Mouse (Mus musculus) MEL (cell line): ENCODE results near the gene Magi2. TPM values are rescaled to one million over a fixed set of nuclear protein-coding genes. Genes with fewer than 3 reads are reported as not detected.

Experiments
- DNase-seq: peaks from one replicate; pipeline ENCODE4 v3.0.0; 2011; ENCODE audit warnings: low read depth, low spot score
- H3K27ac ChIP-seq: 2 replicates; pipeline ENCODE4 v1.5.1; 2012; ENCODE audit warnings: low read depth, mild to moderate bottlenecking, control low read depth, low read length, moderate library complexity; ENCODE audit not compliant: control insufficient read depth
- H3K27me3 ChIP-seq, 2 experiments: fragments of 150-350 bp in 1 of 2; sonication (generic) in 1 of 2; 2 replicates each; pipeline ENCODE4 v1.6.1; 2012; ENCODE audit warnings: low read length in 2 of 2, mild to moderate bottlenecking in 2 of 2, improper control_type of control experiment in 1 of 2, moderate library complexity in 1 of 2; ENCODE audit not compliant: insufficient read depth in 2 of 2, control insufficient read depth in 1 of 2
- H3K36me3 ChIP-seq, 2 experiments: 2 replicates each; pipeline ENCODE4 v1.6.1; 2012 to 2014; ENCODE audit warnings: low read length in 2 of 2, improper control_type of control experiment in 1 of 2, inconsistent platforms in 1 of 2, mild to moderate bottlenecking in 1 of 2; ENCODE audit not compliant: insufficient read depth in 2 of 2, control insufficient read depth in 1 of 2
- H3K4me1 ChIP-seq, 2 experiments: fragments of 150-350 bp in 1 of 2; sonication (generic) in 1 of 2; 2 replicates each; pipeline ENCODE4 v1.6.1; 2012; ENCODE audit warnings: low read length in 2 of 2, improper control_type of control experiment in 1 of 2, mild to moderate bottlenecking in 1 of 2; ENCODE audit not compliant: insufficient read depth in 2 of 2, control insufficient read depth in 1 of 2
- H3K4me3 ChIP-seq, 2 experiments: fragments of 150-350 bp in 1 of 2; sonication (generic) in 1 of 2; 2 replicates each; pipeline ENCODE4 v1.5.1; 2012; ENCODE audit warnings: low read depth in 2 of 2, low read length in 2 of 2, mild to moderate bottlenecking in 2 of 2, moderate library complexity in 2 of 2, control low read depth in 1 of 2, improper control_type of control experiment in 1 of 2; ENCODE audit not compliant: control insufficient read depth in 1 of 2, insufficient read depth in 1 of 2
- H3K79me2 ChIP-seq: 2 replicates; pipeline ENCODE4 v1.6.1; 2012; ENCODE audit warnings: mild to moderate bottlenecking, low read length, moderate library complexity; ENCODE audit not compliant: control insufficient read depth, poor library complexity, insufficient read depth
- H3K9ac ChIP-seq: 2 replicates; pipeline ENCODE4 v1.6.1; 2012; ENCODE audit warnings: low read depth, mild to moderate bottlenecking, control low read depth, low read length, moderate library complexity; ENCODE audit not compliant: control insufficient read depth, poor library complexity, severe bottlenecking
- H3K9me3 ChIP-seq: fragments of 150-350 bp; sonication (generic); replicated peaks from 2 replicates; pipeline ENCODE4 v1.6.1; 2012; ENCODE audit warnings: mild to moderate bottlenecking, low read length, improper control_type of control experiment, moderate library complexity; ENCODE audit not compliant: insufficient read depth
- ELF1 ChIP-seq: IDR thresholded peaks from 2 replicates; pipeline ENCODE4 v1.6.1; 2014; ENCODE audit warnings: low read depth, mild to moderate bottlenecking, inconsistent platforms, low read length, improper control_type of control experiment, moderate library complexity
- EP300 ChIP-seq, 2 experiments: IDR thresholded peaks; 2 replicates each; pipeline ENCODE4 v1.6.1; 2011; ENCODE audit warnings: improper control_type of control experiment in 2 of 2, low read length in 2 of 2, low read depth in 1 of 2, mild to moderate bottlenecking in 1 of 2
- GATA1 ChIP-seq: IDR thresholded peaks from 2 replicates; pipeline ENCODE4 v1.6.1; 2011; ENCODE audit warnings: low read depth, low read length, improper control_type of control experiment
- MAX ChIP-seq: IDR thresholded peaks from 2 replicates; pipeline ENCODE4 v1.6.1; 2011; ENCODE audit warnings: low read length, improper control_type of control experiment
- MAZ ChIP-seq: IDR thresholded peaks from 2 replicates; pipeline ENCODE4 v1.6.1; 2012; ENCODE audit warnings: low read depth, mild to moderate bottlenecking, inconsistent platforms, low read length, improper control_type of control experiment
- MXI1 ChIP-seq: IDR thresholded peaks from 2 replicates; pipeline ENCODE4 v1.6.1; 2011; ENCODE audit warnings: mild to moderate bottlenecking, low read depth, low read length, improper control_type of control experiment
- MYB ChIP-seq: IDR thresholded peaks from 2 replicates; pipeline ENCODE4 v1.6.1; 2011; ENCODE audit warnings: mild to moderate bottlenecking, low read depth, low read length, improper control_type of control experiment
- MYC ChIP-seq: IDR thresholded peaks from 2 replicates; pipeline ENCODE4 v1.6.1; 2011; ENCODE audit warnings: low read depth, mild to moderate bottlenecking, low read length, improper control_type of control experiment, moderate library complexity
- POLR2A ChIP-seq, 2 experiments: IDR thresholded peaks; 2 replicates each; pipeline ENCODE4 v1.6.1; 2011 to 2012; ENCODE audit warnings: low read length in 2 of 2, mild to moderate bottlenecking in 2 of 2, control low read depth in 1 of 2, improper control_type of control experiment in 1 of 2, low read depth in 1 of 2, moderate library complexity in 1 of 2; ENCODE audit not compliant: control insufficient read depth in 1 of 2, insufficient read depth in 1 of 2, poor library complexity in 1 of 2
- RCOR1 ChIP-seq: IDR thresholded peaks from 2 replicates; pipeline ENCODE4 v1.6.1; 2012; ENCODE audit warnings: low read depth, mild to moderate bottlenecking, inconsistent platforms, low read length, improper control_type of control experiment
- SIN3A ChIP-seq: IDR thresholded peaks from 2 replicates; pipeline ENCODE4 v1.6.1; 2012; ENCODE audit warnings: low read length, improper control_type of control experiment, inconsistent platforms
- TAL1 ChIP-seq: IDR thresholded peaks from 2 replicates; pipeline ENCODE4 v1.6.1; 2012; ENCODE audit warnings: mild to moderate bottlenecking, inconsistent platforms, low read length, moderate library complexity, mixed read lengths
- USF1 ChIP-seq: IDR thresholded peaks from 2 replicates; pipeline ENCODE4 v1.6.1; 2014; ENCODE audit warnings: low read depth, mild to moderate bottlenecking, inconsistent platforms, low read length, improper control_type of control experiment, moderate library complexity
- USF2 ChIP-seq, 2 experiments: IDR thresholded peaks; 2 replicates each; pipeline ENCODE4 v1.6.1; 2011 to 2012; ENCODE audit warnings: improper control_type of control experiment in 2 of 2, low read length in 2 of 2, borderline replicate concordance in 1 of 2, inconsistent platforms in 1 of 2, low read depth in 1 of 2, mild to moderate bottlenecking in 1 of 2; ENCODE audit not compliant: insufficient read depth in 1 of 2
- ZNF384 ChIP-seq: IDR thresholded peaks from 2 replicates; pipeline ENCODE4 v1.6.1; 2012; ENCODE audit warnings: low read depth, mild to moderate bottlenecking, inconsistent platforms, low read length, improper control_type of control experiment
- polyA plus RNA-seq, 2 experiments: library from polyadenylated mRNA; stranded (reverse) in 1 of 2; unstranded in 1 of 2; fragments of >175 nt in 1 of 2; fragments of >200 nt in 1 of 2; gene quantifications; 2 replicates each; pipeline versions ENCODE4 v1.2.1 to v1.2.4; 2012; ENCODE audit warnings: low replicate concordance in 2 of 2, low read depth in 1 of 2; ENCODE audit not compliant: insufficient read length in 2 of 2, insufficient read depth in 1 of 2, missing spikeins in 1 of 2
- total RNA-seq: library from RNA; depleted of rRNA; stranded (reverse); fragments of 300-350 nt; gene quantifications from 2 replicates; pipeline ENCODE4 v1.2.3, GENCODE M21; 2012

The Magi2 gene
- total and polyA plus RNA-seq, 3 experiments, result 0.46 to 0.47 TPM; not detected in 1

- Histone ChIP-seq H3K9ac (no peak overlapping the region), H3K27ac (no peak overlapping the region), H3K79me2 (no peaks in the 10 kb centered on the region), H3K36me3 (no peaks in the 10 kb centered on the region), H3K27me3 (peaks cover 0 to 2% of the 10 kb centered on the region in 2 experiments; a peak in 2 of 4 replicates), H3K4me3 (no peak overlapping the region), H3K9me3 (no peaks in the 10 kb centered on the region), H3K4me1 (no peaks in the 10 kb centered on the region)
- DNase-seq, result no peak
- TF ChIP-seq USF2 (IDR thresholded peaks at IDR 0.05; ENCODE audit: borderline replicate concordance in 1 of 2, insufficient read depth in 1 of 2, low read depth in 1 of 2, low read length in 2 of 2), result no peak
- TF ChIP-seq MYC, result no peak
- no peak for TF ChIP-seq POLR2A (IDR thresholded peaks at IDR 0.05; ENCODE audit: control insufficient read depth in 1 of 2, insufficient read depth in 1 of 2, low read depth in 1 of 2, low read length in 2 of 2, poor library complexity in 1 of 2)
- TF ChIP-seq ELF1, result no peak
- no peak for TF ChIP-seq USF1
Observed at GRCm38 (mm10) chr5:20622837-20623573, 1396.2 kb downstream of the Magi2 start.

GRCm38 (mm10) chr5:20625117-20625516 is 1398.3 kb downstream of the Magi2 start:
- Histone ChIP-seq H3K4me1 (no peaks in the 10 kb centered on the region), H3K9me3 (no peaks in the 10 kb centered on the region), H3K27ac (no peak overlapping the region), H3K27me3 (no peaks in the 10 kb centered on the region), H3K79me2 (no peaks in the 10 kb centered on the region), H3K4me3 (no peak overlapping the region), H3K9ac (no peak overlapping the region), H3K36me3 (no peaks in the 10 kb centered on the region)
- TF ChIP-seq ZNF384 (no peak), MXI1 (no peak), RCOR1 (no peak), TAL1 (no peak), EP300 (IDR thresholded peaks at IDR 0.05; ENCODE audit: low read depth in 1 of 2, low read length in 2 of 2) (no peak), MAZ (no peak)
- DNase-seq, result no peak

DNA sequence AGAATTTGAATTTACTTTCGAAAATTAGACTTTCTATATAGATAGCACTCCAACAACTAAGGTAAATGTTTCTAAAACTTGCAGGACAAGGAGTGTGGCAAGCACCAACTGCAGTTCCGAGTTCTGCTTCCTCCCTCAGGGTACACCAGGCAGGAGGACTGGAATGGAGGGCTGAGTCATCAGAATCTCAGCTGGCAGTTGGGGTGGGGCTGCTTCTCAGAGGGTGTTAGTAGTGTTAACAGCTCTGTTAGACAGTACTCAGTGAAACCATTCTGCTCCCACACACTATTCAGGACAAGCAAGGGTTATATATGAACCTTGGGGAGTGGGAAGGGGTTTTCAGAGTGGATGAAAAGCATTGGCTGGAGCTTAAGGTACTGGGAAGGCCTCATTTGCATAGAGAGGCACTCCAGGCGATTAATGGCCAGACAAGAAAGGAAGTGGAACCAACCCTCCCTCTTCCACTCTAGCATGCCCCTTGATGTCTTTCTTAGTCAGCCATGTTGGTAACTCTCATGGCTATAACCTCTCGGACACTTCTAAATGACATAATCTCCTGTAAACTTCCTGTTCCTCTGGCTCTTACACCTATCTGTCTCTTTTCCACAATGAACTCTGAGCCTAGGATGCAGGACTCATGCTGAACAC is 1402.2 kb downstream of the Magi2 start:
- peak; percentile 16 for DNase-seq
- H3K27me3 ChIP-seq, result peaks cover 0 to 1% of the 10 kb centered on the region in 2 experiments; a peak in 1 of 4 replicates
- H3K79me2 ChIP-seq, result no peaks in the 10 kb centered on the region
- TF ChIP-seq SIN3A (no peak), MAX (no peak), USF1 (no peak), MYB (no peak), GATA1 (no peak), MYC (no peak)
- no peaks in the 10 kb centered on the region for H3K9me3 ChIP-seq
- no peaks in the 10 kb centered on the region for H3K4me1 ChIP-seq
- no peak overlapping the region for H3K27ac ChIP-seq
- no peak overlapping the region for H3K9ac ChIP-seq
- no peaks in the 10 kb centered on the region for H3K36me3 ChIP-seq
- H3K4me3 ChIP-seq, result no peak overlapping the region
